14 mouse cellular contexts compared by ENCODE assay signal in genomic region chr2:116045048-116045447, GRCm38 (mm10). TPM values are rescaled to one million over a fixed set of nuclear protein-coding genes. Genes with fewer than 3 reads are reported as not detected.
DNase-seq lines count a peak whose midpoint lies in the region; ATAC-seq and TF ChIP-seq lines count a peak whose summit lies in the region.
"Had no signal": no experiment of that assay in that cellular context is flagged by ENCODE, and none has a peak within 500 bp of the region (broad histone marks: within the 10 kb centered on the region; RNA-seq: fewer than 3 reads in every experiment).

No protein-coding gene starts in this region.

- WGBS in forebrain, embryonic 15.5 days = 15% methylated on average over 7 of the region's 7 CpGs
- WGBS in forebrain, embryonic 10.5 days = 79% methylated on average over 7 of the region's 7 CpGs
- 28% methylated on average over 7 of the region's 7 CpGs for WGBS in lung, embryonic 14.5 days
- WGBS in forebrain, embryonic 16.5 days = 10% methylated on average over 7 of the region's 7 CpGs
- WGBS in midbrain, embryonic 15.5 days = 30% methylated on average over 7 of the region's 7 CpGs

- H3K4me2 ChIP-seq in forebrain, embryonic 15.5 days (replicated peaks) = peak overlapping the region; percentile 12
- H3K4me2 ChIP-seq in lung, embryonic 14.5 days = no peak overlapping the region
- H3K4me2 ChIP-seq in forebrain, embryonic 16.5 days (ENCODE audit: low read length) = peak overlapping the region; percentile 28
- H3K4me2 ChIP-seq in midbrain, embryonic 15.5 days = no peak overlapping the region

- peak; percentile 33 for ATAC-seq in forebrain, embryonic 15.5 days (replicated peaks)
- ATAC-seq in lung, embryonic 14.5 days (ENCODE audit: insufficient read depth) = no peak; the same call in 1 of the 2 replicates
- ATAC-seq in forebrain, embryonic 16.5 days = peak; percentile 45
- ATAC-seq in midbrain, embryonic 15.5 days (replicated peaks) = peak; percentile 68

- H3K4me3 ChIP-seq in forebrain, embryonic 15.5 days = 0 out of 2 replicates have a peak overlapping the region, but pooled peaks have one; percentile 13
- H3K4me3 ChIP-seq in forebrain, embryonic 10.5 days = no peak overlapping the region
- H3K4me3 ChIP-seq in lung, embryonic 14.5 days (ENCODE audit: low read depth, low read length) = no peak overlapping the region
- no peak overlapping the region for H3K4me3 ChIP-seq in forebrain, embryonic 16.5 days (replicated peaks; ENCODE audit: low read length)
- H3K4me3 ChIP-seq in midbrain, embryonic 15.5 days = no peak overlapping the region
- H3K4me3 ChIP-seq: erythroblast, embryonic 14.5 days had no signal

- H3K36me3 ChIP-seq in forebrain, embryonic 15.5 days = peaks cover 17% of the 10 kb centered on the region; the same call in 1 of the 2 replicates
- H3K36me3 ChIP-seq in forebrain, embryonic 10.5 days (replicated peaks) = peaks cover 51% of the 10 kb centered on the region
- H3K36me3 ChIP-seq in lung, embryonic 14.5 days (ENCODE audit: insufficient read depth) = peaks cover 37% of the 10 kb centered on the region; the same call in 1 of the 2 replicates
- H3K36me3 ChIP-seq in forebrain, embryonic 16.5 days (ENCODE audit: control insufficient read depth, insufficient read depth) = peaks cover 4% of the 10 kb centered on the region; the same call in 1 of the 2 replicates
- H3K36me3 ChIP-seq in midbrain, embryonic 15.5 days (replicated peaks) = no peaks in the 10 kb centered on the region

- no peaks in the 10 kb centered on the region for H3K27me3 ChIP-seq in forebrain, embryonic 15.5 days
- no peaks in the 10 kb centered on the region for H3K27me3 ChIP-seq in forebrain, embryonic 10.5 days (ENCODE audit: poor library complexity, severe bottlenecking)
- no peaks in the 10 kb centered on the region for H3K27me3 ChIP-seq in lung, embryonic 14.5 days (ENCODE audit: insufficient read depth, low read length)
- no peaks in the 10 kb centered on the region for H3K27me3 ChIP-seq in forebrain, embryonic 16.5 days (replicated peaks; ENCODE audit: control insufficient read depth, insufficient read depth, low read length)
- H3K27me3 ChIP-seq in midbrain, embryonic 15.5 days (replicated peaks) = no peaks in the 10 kb centered on the region

- TF ChIP-seq CTCF in lung, embryonic 14.5 days (IDR thresholded peaks at IDR 0.05; ENCODE audit: low read depth) = no peak

- no peak overlapping the region for H3K9ac ChIP-seq in forebrain, embryonic 15.5 days (replicated peaks)
- H3K9ac ChIP-seq in lung, embryonic 14.5 days = no peak overlapping the region
- 0 out of 2 replicates have a peak overlapping the region, but pooled peaks have one; percentile 15 for H3K9ac ChIP-seq in forebrain, embryonic 16.5 days (replicated peaks; ENCODE audit: low read depth, low read length)
- no peak overlapping the region for H3K9ac ChIP-seq in midbrain, embryonic 15.5 days

- no peaks in the 10 kb centered on the region for H3K9me3 ChIP-seq in forebrain, embryonic 15.5 days
- no peaks in the 10 kb centered on the region for H3K9me3 ChIP-seq in forebrain, embryonic 10.5 days
- H3K9me3 ChIP-seq in lung, embryonic 14.5 days (ENCODE audit: low read depth, low read length) = no peaks in the 10 kb centered on the region
- no peaks in the 10 kb centered on the region for H3K9me3 ChIP-seq in forebrain, embryonic 16.5 days (ENCODE audit: control insufficient read depth, low read length)
- no peaks in the 10 kb centered on the region for H3K9me3 ChIP-seq in midbrain, embryonic 15.5 days

- peak overlapping the region; percentile 76 for H3K27ac ChIP-seq in forebrain, embryonic 15.5 days (replicated peaks)
- H3K27ac ChIP-seq in forebrain, embryonic 10.5 days = no peak overlapping the region
- no peak overlapping the region for H3K27ac ChIP-seq in lung, embryonic 14.5 days (ENCODE audit: low read depth)
- H3K27ac ChIP-seq in forebrain, embryonic 16.5 days (ENCODE audit: low read length) = peak overlapping the region; percentile 73
- no peak overlapping the region for H3K27ac ChIP-seq in midbrain, embryonic 15.5 days

- peaks cover 74% of the 10 kb centered on the region for H3K4me1 ChIP-seq in forebrain, embryonic 15.5 days
- H3K4me1 ChIP-seq in forebrain, embryonic 10.5 days = peaks cover 56% of the 10 kb centered on the region
- peaks cover 9% of the 10 kb centered on the region; the same call in 1 of the 2 replicates for H3K4me1 ChIP-seq in lung, embryonic 14.5 days (ENCODE audit: insufficient read depth)
- peaks cover 51% of the 10 kb centered on the region for H3K4me1 ChIP-seq in forebrain, embryonic 16.5 days (replicated peaks; ENCODE audit: control insufficient read depth, insufficient read depth, low read length)
- peaks cover 48% of the 10 kb centered on the region for H3K4me1 ChIP-seq in midbrain, embryonic 15.5 days

- no peak for DNase-seq in forebrain, embryonic 10.5 days (ENCODE audit: extremely low spot score, low spot score)
- peak; percentile 53 for DNase-seq in lung, embryonic 14.5 days
- DNase-seq in lung, postnatal 25 days (ENCODE audit: low spot score) = no peak
- no peak for DNase-seq in urinary bladder, postnatal 10 days (ENCODE audit: low spot score)
- DNase-seq in cerebellum, postnatal 25 days = no peak
- DNase-seq: gastrocnemius, postnatal 25 days; heart, postnatal 14 days; kidney, postnatal 10 days; lung, postnatal 14 days; thymus, adult 2 months had no signal

RNA-seq across cellular contexts. Expression of gene Meis2, which starts 20.6 kb away (rescaled TPM):
- 155 and 167 TPM in 2 replicates for polyA plus RNA-seq in forebrain, embryonic 15.5 days (2015; fragmentation: Nextera tagmentation; extraction: Ambion mirVana)
- 32.5 TPM in 2 replicates for polyA plus RNA-seq in forebrain, embryonic 10.5 days (2016; fragmentation: Nextera tagmentation; extraction: Ambion mirVana)
- 31.4 and 33.1 TPM in 2 replicates for polyA plus RNA-seq in lung, embryonic 14.5 days (2014; fragmentation: Nextera tagmentation; extraction: Ambion mirVana)
- 143 and 154 TPM in 2 replicates for polyA plus RNA-seq in forebrain, embryonic 16.5 days (2015; fragmentation: Nextera tagmentation; extraction: Ambion mirVana)
- 74.1 and 86.9 TPM in 2 replicates for polyA plus RNA-seq in midbrain, embryonic 15.5 days (2015; fragmentation: Nextera tagmentation; extraction: Ambion mirVana)
- polyA plus RNA-seq: erythroblast, embryonic 14.5 days had no signal

Comparison
In these comparisons a context has a peak if more than half of its experiments do, and no peak if none do; other contexts are left out.
1. H3K27ac ChIP-seq: peak in forebrain, embryonic 15.5 days (single experiment) and forebrain, embryonic 16.5 days (single experiment); none in forebrain, embryonic 10.5 days (single experiment), lung, embryonic 14.5 days (single experiment) and midbrain, embryonic 15.5 days (single experiment).
2. H3K4me2 ChIP-seq: peak in forebrain, embryonic 15.5 days (single experiment) and forebrain, embryonic 16.5 days (single experiment); none in lung, embryonic 14.5 days (single experiment) and midbrain, embryonic 15.5 days (single experiment).